Mouse (Mus musculus) stomach, postnatal 0 days (tissue): ENCODE measurements around the gene Fen1. TPM values are rescaled to one million over a fixed set of nuclear protein-coding genes. Genes with fewer than 3 reads are reported as not detected.

Source experiments
- ATAC-seq: fragments of 200-750 bp; cut with Nextera tagmentation; 2 replicates; pipeline ENCODE4 v1.8.0; 2017; ENCODE audit not compliant: low FRiP score, low TSS enrichment
- DNase-seq: peaks from one replicate; pipeline ENCODE4 v3.0.0-alpha.2; 2016; ENCODE audit warnings: low spot score
- H3K27ac ChIP-seq: fragments of 300-500 bp; sonication (generic); replicated peaks from 2 replicates; pipeline ENCODE4 v1.5.1; 2014; ENCODE audit warnings: mild to moderate bottlenecking, control low read depth
- H3K27me3 ChIP-seq: fragments of 300-500 bp; sonication (generic); 2 replicates; pipeline ENCODE4 v1.6.1; 2014; ENCODE audit warnings: low read length; ENCODE audit not compliant: control insufficient read depth, insufficient read depth
- H3K36me3 ChIP-seq: fragments of 300-500 bp; sonication (generic); 2 replicates; pipeline ENCODE4 v1.6.1; 2014; ENCODE audit warnings: low read length, mixed read lengths; ENCODE audit not compliant: control insufficient read depth, insufficient read depth
- H3K4me1 ChIP-seq: fragments of 300-500 bp; sonication (generic); replicated peaks from 2 replicates; pipeline ENCODE4 v1.6.1; 2014; ENCODE audit warnings: antibody characterized with exemption; ENCODE audit not compliant: control insufficient read depth, insufficient read depth
- H3K4me2 ChIP-seq: fragments of 300-500 bp; sonication (generic); replicated peaks from 2 replicates; pipeline ENCODE4 v1.6.1; 2014; ENCODE audit warnings: low read depth, mild to moderate bottlenecking, control low read depth, moderate library complexity
- H3K4me3 ChIP-seq: fragments of 300-500 bp; sonication (generic); 2 replicates; pipeline ENCODE4 v1.5.1; 2014; ENCODE audit warnings: low read depth, low read length, control low read depth
- H3K9ac ChIP-seq: fragments of 300-500 bp; sonication (generic); 2 replicates; pipeline ENCODE4 v1.6.1; 2014; ENCODE audit warnings: mild to moderate bottlenecking, low read length, control low read depth, mixed read lengths
- H3K9me3 ChIP-seq: fragments of 300-500 bp; sonication (generic); 2 replicates; pipeline ENCODE4 v1.6.1; 2016; ENCODE audit warnings: low read length; ENCODE audit not compliant: control insufficient read depth
- CTCF ChIP-seq: IDR thresholded peaks from 2 replicates; pipeline ENCODE4 v1.5.1; 2016; ENCODE audit warnings: antibody characterized with exemption, low read depth, mild to moderate bottlenecking, moderate library complexity
- EP300 ChIP-seq: optimal IDR thresholded peaks from 2 replicates; pipeline ENCODE3; 2016; ENCODE audit warnings: antibody characterized with exemption
- WGBS: fragments of 180-500 bp; shearing (Covaris S2); extraction: QIAGEN DNeasy Blood & Tissue Kit; methylation state at CpG from one replicate; pipeline ENCODE4 v1.1.7; 2014; 5-methylcytosine and 5-hydroxymethylcytosine counted together
- polyA plus RNA-seq: library from polyadenylated mRNA; unstranded; fragments of >200 nt; fragmentation: Nextera tagmentation; extraction: Ambion mirVana; gene quantifications from 2 replicates; pipeline ENCODE4 v1.2.1, GENCODE M21; 2015

Fen1 gene
- polyA plus RNA-seq, 1 experiment from 2014 or later: 29.2 TPM

DNA sequence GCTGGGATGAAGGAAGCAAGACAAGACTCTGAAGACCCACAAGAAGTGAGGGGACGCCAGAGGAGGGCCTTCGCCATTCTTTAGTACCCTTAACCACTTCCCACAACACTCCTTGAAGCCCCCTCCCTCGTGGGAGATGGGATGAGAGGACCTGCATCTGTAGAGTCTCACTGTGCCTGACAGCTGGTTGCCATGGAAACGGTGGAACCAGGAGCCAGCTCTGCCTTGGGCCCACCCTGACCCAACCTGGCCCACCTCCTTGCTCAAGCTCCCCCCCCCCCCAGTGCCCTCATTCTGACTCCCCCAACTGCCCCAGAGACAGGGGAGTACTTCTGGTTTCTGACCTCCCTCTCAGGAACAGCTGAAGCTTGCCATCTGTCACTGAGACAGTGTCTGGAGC, 17.6 kb upstream of the Fen1 start:
- H3K4me3 ChIP-seq: no peak overlapping the region
- H3K9ac ChIP-seq: no peak overlapping the region
- TF ChIP-seq EP300 (no peak), CTCF (no peak)
- H3K27ac ChIP-seq: no peak overlapping the region
- no peak for ATAC-seq
- H3K9me3 ChIP-seq: no peaks in the 10 kb centered on the region
- no peaks in the 10 kb centered on the region for H3K4me1 ChIP-seq
- H3K4me2 ChIP-seq: no peak overlapping the region
- H3K36me3 ChIP-seq: no peaks in the 10 kb centered on the region
- no peaks in the 10 kb centered on the region for H3K27me3 ChIP-seq
- WGBS: 45% methylated on average over 4 of the region's 4 CpGs
- no peak for DNase-seq

DNA sequence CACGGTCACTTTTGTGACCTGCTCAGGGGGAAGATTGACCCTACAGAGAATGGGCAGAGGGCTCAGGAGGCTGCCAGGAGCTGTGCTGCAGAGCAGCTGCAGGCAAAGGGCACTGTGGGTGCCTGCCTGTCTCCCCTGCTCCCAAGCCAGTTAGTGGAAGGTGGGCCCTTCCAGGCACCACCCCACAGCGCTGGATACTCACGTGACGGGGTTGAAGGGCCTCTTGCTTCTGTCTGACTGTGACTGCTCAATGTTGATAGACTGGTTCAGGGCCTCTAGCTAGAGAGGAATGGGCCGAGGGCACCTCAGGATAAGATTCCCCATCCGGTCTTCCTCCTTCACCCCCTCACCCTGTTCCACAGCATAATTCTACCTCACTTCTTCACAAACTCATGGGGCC, 15.6 kb upstream of the Fen1 start:
- DNase-seq (no peak), ATAC-seq (no peak)
- H3K27ac ChIP-seq: no peak overlapping the region

GRCm38 (mm10) chr19:10219108-10219507, 15.1 kb upstream of the Fen1 start:
- peak; percentile 39; the same call in 1 of the 2 replicates for ATAC-seq
- Histone ChIP-seq H3K36me3 (no peaks in the 10 kb centered on the region), H3K27me3 (no peaks in the 10 kb centered on the region), H3K4me3 (no peak overlapping the region), H3K4me1 (no peaks in the 10 kb centered on the region), H3K9ac (no peak overlapping the region), H3K4me2 (no peak overlapping the region), H3K27ac (no peak overlapping the region), H3K9me3 (no peaks in the 10 kb centered on the region)
- 35% methylated on average over 3 of the region's 3 CpGs for WGBS
- peak; percentile 66 for DNase-seq
- no peak for TF ChIP-seq EP300
- peak; percentile 83 for TF ChIP-seq CTCF

More for the DNA sequence above, 15.6 kb upstream of the Fen1 start:
- Histone ChIP-seq H3K27me3 (no peaks in the 10 kb centered on the region), H3K4me1 (no peaks in the 10 kb centered on the region), H3K4me2 (no peak overlapping the region), H3K4me3 (no peak overlapping the region), H3K9me3 (no peaks in the 10 kb centered on the region), H3K9ac (no peak overlapping the region), H3K36me3 (no peaks in the 10 kb centered on the region)
- TF ChIP-seq EP300 (no peak), CTCF (no peak)
- 44% methylated on average over 6 of the region's 6 CpGs for WGBS

DNA sequence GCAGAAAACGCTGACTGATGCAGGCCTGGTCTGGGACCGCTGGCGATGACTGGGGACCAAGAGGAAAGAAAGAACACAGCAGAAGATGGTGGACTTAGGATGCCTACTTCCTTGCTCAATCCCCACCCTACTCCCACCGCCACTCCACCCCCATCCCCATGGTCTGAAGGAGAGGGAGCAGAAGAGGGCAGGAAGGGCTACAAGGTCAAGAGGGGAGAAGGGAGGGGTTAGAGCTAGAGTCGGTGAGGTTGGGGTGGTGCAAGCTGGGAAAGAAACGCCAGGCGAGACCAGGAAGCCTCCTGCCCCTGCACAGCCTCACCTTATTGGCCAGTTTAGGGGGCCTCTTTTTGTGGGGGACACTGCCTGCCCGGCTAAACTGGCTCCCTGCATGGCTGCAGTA, 12.1 kb upstream of the Fen1 start:
- WGBS: 77% methylated on average over 8 of the region's 8 CpGs
- no peak for TF ChIP-seq EP300
- TF ChIP-seq CTCF: no peak
- Histone ChIP-seq H3K9ac (no peak overlapping the region), H3K9me3 (no peaks in the 10 kb centered on the region), H3K4me2 (no peak overlapping the region), H3K27me3 (no peaks in the 10 kb centered on the region), H3K27ac (no peak overlapping the region), H3K4me3 (no peak overlapping the region), H3K4me1 (no peaks in the 10 kb centered on the region), H3K36me3 (0 out of 2 replicates have a peak, but pooled peaks cover 2% of the 10 kb centered on the region)
- ATAC-seq: no peak
- no peak for DNase-seq

DNA sequence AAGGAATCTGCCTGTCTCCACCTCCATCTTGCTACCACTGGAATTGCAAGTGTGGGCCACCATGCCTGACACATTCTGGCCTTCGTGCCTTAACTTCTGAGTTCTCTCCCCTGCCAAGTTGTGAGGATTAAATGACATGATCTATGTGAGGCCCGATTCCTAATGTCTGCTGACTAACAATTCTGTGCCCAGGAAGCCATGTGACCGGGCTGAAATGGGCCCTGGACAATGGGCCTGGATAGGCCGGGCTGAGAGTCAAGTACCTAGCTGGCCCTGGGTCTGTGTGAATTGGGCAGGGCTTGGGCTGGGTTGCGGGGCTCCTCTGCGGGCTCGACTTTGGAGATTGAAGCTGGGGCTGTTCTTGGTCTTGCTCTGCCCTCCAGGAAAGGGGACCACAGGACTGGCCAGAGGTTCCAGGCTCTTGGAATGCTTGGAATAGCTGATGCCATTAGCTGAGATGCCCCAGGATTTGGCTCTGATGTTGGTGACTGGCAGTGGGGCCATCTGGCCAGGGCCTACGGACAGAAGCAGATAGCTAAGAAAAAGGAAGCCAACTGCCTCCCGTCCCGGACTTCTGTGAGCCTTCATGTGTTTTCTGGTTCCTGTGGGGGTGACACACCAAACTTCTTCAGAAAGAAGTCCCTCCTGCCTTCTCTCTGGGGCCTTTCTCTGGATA, 10.0 kb upstream of the Fen1 start:
- Histone ChIP-seq H3K9me3 (no peaks in the 10 kb centered on the region), H3K4me3 (no peak overlapping the region), H3K27me3 (no peaks in the 10 kb centered on the region), H3K27ac (no peak overlapping the region), H3K36me3 (peaks cover 6% of the 10 kb centered on the region; the same call in 1 of the 2 replicates), H3K9ac (no peak overlapping the region), H3K4me1 (no peaks in the 10 kb centered on the region), H3K4me2 (no peak overlapping the region)
- ATAC-seq: no peak
- DNase-seq: no peak
- no peak for TF ChIP-seq EP300
- no peak for TF ChIP-seq CTCF
- WGBS: 85% methylated on average over 10 of the region's 10 CpGs

DNA sequence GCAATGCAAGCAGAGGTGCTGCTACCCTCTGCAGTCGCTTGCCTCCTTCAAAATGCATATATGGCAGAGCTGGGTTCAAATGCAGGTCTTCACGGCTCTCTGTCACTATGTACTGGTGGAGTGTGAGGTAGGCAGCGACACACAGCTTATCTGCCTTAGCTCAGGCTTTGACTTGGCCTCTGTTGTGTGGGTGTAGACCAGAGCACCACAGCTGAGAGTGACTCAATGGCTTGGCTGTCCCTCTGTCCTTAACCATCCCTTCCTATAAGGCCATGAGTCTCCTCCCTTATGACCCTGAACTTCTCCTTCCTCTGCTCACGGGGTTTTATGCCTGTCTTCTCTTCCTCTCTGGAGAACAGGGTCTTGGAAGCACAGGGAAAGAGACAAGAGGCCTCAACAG, 6.9 kb upstream of the Fen1 start:
- WGBS: 72% methylated on average over 4 of the region's 4 CpGs
- H3K9me3 ChIP-seq: no peaks in the 10 kb centered on the region
- no peak for TF ChIP-seq EP300
- H3K27ac ChIP-seq: no peak overlapping the region
- H3K27me3 ChIP-seq: no peaks in the 10 kb centered on the region
- H3K4me2 ChIP-seq: no peak overlapping the region
- H3K4me1 ChIP-seq: no peaks in the 10 kb centered on the region
- ATAC-seq (no peak), DNase-seq (no peak)
- no peak overlapping the region for H3K4me3 ChIP-seq
- peaks cover 11% of the 10 kb centered on the region; the same call in 1 of the 2 replicates for H3K36me3 ChIP-seq
- no peak overlapping the region for H3K9ac ChIP-seq
